Mouse (Mus musculus) hindbrain, embryonic 12.5 days (tissue): ENCODE data around the gene Gm10681. TPM values are rescaled to one million over a fixed set of nuclear protein-coding genes. Genes with fewer than 3 reads are reported as not detected.

Source experiments
- polyA plus RNA-seq: library from polyadenylated mRNA; unstranded; fragments of >200 nt; fragmentation: Nextera tagmentation; extraction: Ambion mirVana; gene quantifications from 2 replicates; pipeline ENCODE4 v1.2.1, GENCODE M21; 2016

Gm10681 gene
- polyA plus RNA-seq, 1 experiment from 2014 or later, result not detected

Other genes with a start within 250 kb of the Gm10681 start
- 201 and 240 TPM in 2 replicates for gene Phgdh, start 248.8 kb downstream of the Gm10681 start, polyA plus RNA-seq
- gene Zfp697, start 206.3 kb downstream of the Gm10681 start, polyA plus RNA-seq, result 9.7 and 12.0 TPM in 2 replicates
- gene Gm4450, start 131.7 kb downstream of the Gm10681 start, polyA plus RNA-seq, result 0.13 TPM in 1 of 2 replicates, not detected in the other
- not detected in 2 replicates for gene Hsd3b4, start 78.3 kb downstream of the Gm10681 start, polyA plus RNA-seq
- gene Hsd3b5, start 41.4 kb upstream of the Gm10681 start, polyA plus RNA-seq, result not detected in 2 replicates
- gene Hsd3b2, start 135.7 kb upstream of the Gm10681 start, polyA plus RNA-seq, result not detected in 2 replicates
- 0.18 and 0.25 TPM in 2 replicates for gene Hsd3b3, start 174.3 kb upstream of the Gm10681 start, polyA plus RNA-seq
- gene Hsd3b6, start 225.6 kb upstream of the Gm10681 start, polyA plus RNA-seq, result 35.1 and 38.4 TPM in 2 replicates